Mouse (Mus musculus) CH12.LX (cell line): ENCODE data around the gene Eps8l2. TPM values are rescaled to one million over a fixed set of nuclear protein-coding genes. Genes with fewer than 3 reads are reported as not detected.

Experiments used
- DNase-seq: peaks from one replicate; pipeline ENCODE4 v3.0.0-alpha.2; 2013; ENCODE audit errors: extremely low read depth
- H3K27ac ChIP-seq: 2 replicates; pipeline ENCODE4 v1.5.1; 2012; ENCODE audit warnings: low read depth, mild to moderate bottlenecking, control low read depth, moderate library complexity; ENCODE audit not compliant: insufficient read depth
- H3K27me3 ChIP-seq: replicated peaks from 2 replicates; pipeline ENCODE3; 2012; ENCODE audit warnings: inconsistent platforms
- H3K36me3 ChIP-seq, 2 experiments: replicated peaks in 1 of 2; 2 replicates each; pipeline versions ENCODE3 to v1.6.1; 2012; ENCODE audit warnings: inconsistent platforms in 1 of 2, low read length in 1 of 2, mild to moderate bottlenecking in 1 of 2, mixed read lengths in 1 of 2, moderate library complexity in 1 of 2; ENCODE audit not compliant: control insufficient read depth in 1 of 2, insufficient read depth in 1 of 2
- H3K4me1 ChIP-seq, 2 experiments: 2 replicates each; pipeline ENCODE4 v1.6.1; 2012; ENCODE audit warnings: inconsistent platforms in 1 of 2, moderate library complexity in 1 of 2; ENCODE audit not compliant: insufficient read depth in 2 of 2, control insufficient read depth in 1 of 2
- H3K4me2 ChIP-seq: 2 replicates; pipeline ENCODE4 v1.6.1; 2012; ENCODE audit warnings: low read depth, mild to moderate bottlenecking, control low read depth; ENCODE audit not compliant: poor library complexity, insufficient read depth, severe bottlenecking
- H3K4me3 ChIP-seq, 3 experiments: fragments of 150-350 bp in 1 of 3; sonication (generic) in 1 of 3; replicated peaks in 1 of 3; 2 replicates each; pipeline versions ENCODE3 to v1.5.1; 2011 to 2012; ENCODE audit warnings: low read depth in 2 of 3, low read length in 2 of 3, mild to moderate bottlenecking in 2 of 3, moderate library complexity in 2 of 3, control low read depth in 1 of 3, improper control_type of control experiment in 1 of 3, inconsistent platforms in 1 of 3, mixed read lengths in 1 of 3; ENCODE audit not compliant: poor library complexity in 1 of 3
- H3K79me2 ChIP-seq: replicated peaks from 2 replicates; pipeline ENCODE4 v1.6.1; 2012; ENCODE audit warnings: mild to moderate bottlenecking, moderate library complexity; ENCODE audit not compliant: control insufficient read depth, poor library complexity, insufficient read depth, severe bottlenecking; ENCODE audit errors: extremely low read depth
- H3K9ac ChIP-seq: 2 replicates; pipeline ENCODE4 v1.6.1; 2012; ENCODE audit warnings: low read depth, mild to moderate bottlenecking, control low read depth, moderate library complexity; ENCODE audit not compliant: insufficient read depth
- H3K9me3 ChIP-seq: replicated peaks from 2 replicates; pipeline ENCODE3; 2012; ENCODE audit warnings: low read length, inconsistent platforms, mixed read lengths
- BHLHE40 ChIP-seq: IDR thresholded peaks from 2 replicates; pipeline ENCODE4 v1.6.1; 2011; ENCODE audit warnings: mild to moderate bottlenecking, low read depth, low read length, improper control_type of control experiment
- CTCF ChIP-seq, 2 experiments: IDR thresholded peaks in 1 of 2; conservative IDR thresholded peaks in 1 of 2; 2 replicates each; pipeline ENCODE4 v1.5.1; 2011 to 2012; ENCODE audit warnings: low read depth in 2 of 2, low read length in 2 of 2, improper control_type of control experiment in 1 of 2, inconsistent platforms in 1 of 2, mild to moderate bottlenecking in 1 of 2, moderate library complexity in 1 of 2
- E2F4 ChIP-seq: IDR thresholded peaks from 2 replicates; pipeline ENCODE4 v1.6.1; 2011; ENCODE audit warnings: low read depth, low read length, improper control_type of control experiment; ENCODE audit not compliant: insufficient replicate concordance
- GABPA ChIP-seq: IDR thresholded peaks from 2 replicates; pipeline ENCODE4 v1.6.1; 2012; ENCODE audit warnings: low read depth, low read length, improper control_type of control experiment, inconsistent platforms; ENCODE audit not compliant: insufficient replicate concordance
- HCFC1 ChIP-seq: IDR thresholded peaks from 2 replicates; pipeline ENCODE4 v1.6.1; 2012; ENCODE audit warnings: low read depth, mild to moderate bottlenecking, inconsistent platforms, low read length, improper control_type of control experiment
- JUN ChIP-seq: IDR thresholded peaks from 2 replicates; pipeline ENCODE4 v1.6.1; 2011; ENCODE audit warnings: low read depth, mild to moderate bottlenecking, low read length, improper control_type of control experiment, moderate library complexity; ENCODE audit not compliant: insufficient read depth
- JUND ChIP-seq: conservative IDR thresholded peaks from 2 replicates; pipeline ENCODE4 v1.6.1; 2011; ENCODE audit warnings: low read depth, low read length, improper control_type of control experiment
- MAFK ChIP-seq: IDR thresholded peaks from 2 replicates; pipeline ENCODE4 v1.6.1; 2011; ENCODE audit warnings: low read length, improper control_type of control experiment; ENCODE audit not compliant: insufficient replicate concordance
- MAX ChIP-seq: IDR thresholded peaks from 2 replicates; pipeline ENCODE4 v1.6.1; 2011; ENCODE audit warnings: low read length, improper control_type of control experiment
- NELFE ChIP-seq: IDR thresholded peaks from 2 replicates; pipeline ENCODE4 v1.6.1; 2011; ENCODE audit warnings: low read depth, low read length, improper control_type of control experiment
- POLR2A ChIP-seq: IDR thresholded peaks from 2 replicates; pipeline ENCODE4 v1.6.1; 2011; ENCODE audit warnings: low read depth, mild to moderate bottlenecking, improper control_type of control experiment, low read length
- POLR2AphosphoS2 ChIP-seq: IDR thresholded peaks from 2 replicates; pipeline ENCODE4 v1.6.1; 2011; ENCODE audit warnings: low read depth, low read length, improper control_type of control experiment
- RCOR1 ChIP-seq: conservative IDR thresholded peaks from 2 replicates; pipeline ENCODE4 v1.6.1; 2012; ENCODE audit warnings: low read depth, mild to moderate bottlenecking, inconsistent platforms, low read length, improper control_type of control experiment
- SIN3A ChIP-seq: IDR thresholded peaks from 2 replicates; pipeline ENCODE4 v1.6.1; 2012; ENCODE audit warnings: low read length, improper control_type of control experiment, inconsistent platforms
- TBP ChIP-seq: conservative IDR thresholded peaks from 2 replicates; pipeline ENCODE4 v1.6.1; 2011; ENCODE audit warnings: low read depth, low read length, improper control_type of control experiment
- TCF12 ChIP-seq: IDR thresholded peaks from 2 replicates; pipeline ENCODE4 v1.6.1; 2014; ENCODE audit warnings: low read depth, mild to moderate bottlenecking, inconsistent platforms, low read length, improper control_type of control experiment
- UBTF ChIP-seq: IDR thresholded peaks from 2 replicates; pipeline ENCODE4 v1.6.1; 2012; ENCODE audit warnings: low read depth, mild to moderate bottlenecking, inconsistent platforms, low read length, improper control_type of control experiment, moderate library complexity
- USF1 ChIP-seq: IDR thresholded peaks from 2 replicates; pipeline ENCODE4 v1.6.1; 2014; ENCODE audit warnings: low read depth, mild to moderate bottlenecking, inconsistent platforms, low read length, improper control_type of control experiment
- ZKSCAN1 ChIP-seq: IDR thresholded peaks from 2 replicates; pipeline ENCODE4 v1.6.1; 2012; ENCODE audit warnings: low read depth, inconsistent platforms, low read length, improper control_type of control experiment, borderline replicate concordance
- ZMIZ1 ChIP-seq: IDR thresholded peaks from 2 replicates; pipeline ENCODE4 v1.6.1; 2012; ENCODE audit warnings: low read depth, mild to moderate bottlenecking, inconsistent platforms, low read length, improper control_type of control experiment
- dilution Hi-C: fragments of 300-500 bp; cut with MboI; formaldehyde crosslinking; loops from 2 replicates; pipeline ENCODE4 v1.14.3; 2020; ENCODE audit warnings: low sequenced_read_pairs; ENCODE audit not compliant: extremely low pct_unique_long_range_greater_than_20kb, extremely low pct_ligation_motif_present
- in situ Hi-C: fragments of 300-500 bp; cut with MboI; formaldehyde crosslinking; loops from 3 replicates; pipeline ENCODE4 v1.14.3; 2019; ENCODE audit warnings: low sequenced_read_pairs, low pct_ligation_motif_present, low pct_unique_long_range_greater_than_20kb, mixed read lengths
- polyA plus RNA-seq: library from polyadenylated mRNA; unstranded; fragments of >175 nt; gene quantifications from 2 replicates; pipeline ENCODE4 v1.2.1, GENCODE M21; 2012; ENCODE audit warnings: low read depth; ENCODE audit not compliant: insufficient read length
- total RNA-seq, 2 experiments: library from RNA; depleted of rRNA; stranded (reverse); fragments of 300-350 nt in 1 of 2; fragments of >200 nt in 1 of 2; gene quantifications; 2 replicates each; pipeline ENCODE4 v1.2.3; 2012 to 2014

Eps8l2 gene
- total and polyA plus RNA-seq, 3 experiments = 0.51 to 1.1 TPM; not detected in 1

DNA sequence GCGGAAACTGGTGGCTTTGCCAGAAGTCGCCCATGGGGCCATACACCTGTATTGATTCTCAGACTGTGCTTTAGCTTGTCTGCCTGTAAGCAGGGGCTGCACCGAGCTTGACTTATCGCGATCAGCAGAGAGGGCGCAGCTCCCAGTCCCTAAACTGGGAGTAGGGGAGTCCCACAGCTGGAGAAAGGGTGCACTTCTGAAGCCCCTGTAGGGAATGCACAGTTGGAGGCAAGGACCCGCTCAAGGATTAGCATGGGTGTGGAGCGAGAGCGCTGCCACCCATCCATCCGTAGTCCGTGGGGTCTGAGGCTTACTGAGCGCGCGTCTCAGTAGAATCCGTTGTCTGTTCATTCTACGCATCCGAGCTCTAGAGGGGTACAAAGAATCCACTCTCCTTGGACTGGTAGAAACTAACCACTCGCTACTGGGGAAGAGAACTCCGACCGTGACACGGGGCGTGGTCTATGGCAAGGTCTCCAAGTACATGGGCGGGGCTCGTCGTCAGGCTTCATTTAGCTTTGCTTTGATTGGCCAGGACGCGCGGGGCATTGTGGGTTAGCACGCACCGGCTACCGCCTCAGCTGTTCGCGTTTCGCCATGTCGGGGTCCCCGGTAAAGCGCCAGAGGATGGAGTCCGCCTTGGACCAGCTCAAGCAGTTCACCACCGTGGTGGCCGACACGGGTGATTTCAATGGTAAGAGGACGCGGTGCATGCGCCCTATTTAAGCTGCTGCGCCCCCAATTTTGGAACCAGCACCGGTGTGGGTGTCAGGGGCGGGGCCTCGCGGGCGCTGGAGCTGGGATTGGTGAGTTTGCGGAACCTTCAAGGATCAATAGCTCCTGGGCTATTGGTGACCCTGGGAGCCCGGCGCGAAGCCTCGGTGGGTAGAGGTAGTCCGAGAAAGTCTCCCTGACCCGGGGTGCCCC is 53.2 kb downstream of the Eps8l2 start, which contains the start of gene Taldo1 (continued):
- TF ChIP-seq HCFC1 (peak; percentile 67), CTCF (conservative IDR thresholded peaks at IDR 0.05 in 1 of 2, IDR thresholded peaks at IDR 0.05 in 1 of 2; ENCODE audit: low read depth in 2 of 2, low read length in 2 of 2) (no peak), ZMIZ1 (peak; percentile 65; the same call in 1 of the 2 replicates), E2F4 (no peak), USF1 (no peak), GABPA (no peak), MAX (0 out of 2 replicates have a peak, but pooled peaks have one; percentile 55), TBP (peak; percentile 68), ZKSCAN1 (no peak), BHLHE40 (peak; percentile 73), RCOR1 (no peak), MAFK (no peak), JUN (no peak), POLR2A (peak; percentile 90), TCF12 (peak; percentile 60; the same call in 1 of the 2 replicates), NELFE (peak; percentile 65; the same call in 1 of the 2 replicates), SIN3A (peak; percentile 98), POLR2AphosphoS2 (no peak; the same call in 1 of the 2 replicates)

DNA sequence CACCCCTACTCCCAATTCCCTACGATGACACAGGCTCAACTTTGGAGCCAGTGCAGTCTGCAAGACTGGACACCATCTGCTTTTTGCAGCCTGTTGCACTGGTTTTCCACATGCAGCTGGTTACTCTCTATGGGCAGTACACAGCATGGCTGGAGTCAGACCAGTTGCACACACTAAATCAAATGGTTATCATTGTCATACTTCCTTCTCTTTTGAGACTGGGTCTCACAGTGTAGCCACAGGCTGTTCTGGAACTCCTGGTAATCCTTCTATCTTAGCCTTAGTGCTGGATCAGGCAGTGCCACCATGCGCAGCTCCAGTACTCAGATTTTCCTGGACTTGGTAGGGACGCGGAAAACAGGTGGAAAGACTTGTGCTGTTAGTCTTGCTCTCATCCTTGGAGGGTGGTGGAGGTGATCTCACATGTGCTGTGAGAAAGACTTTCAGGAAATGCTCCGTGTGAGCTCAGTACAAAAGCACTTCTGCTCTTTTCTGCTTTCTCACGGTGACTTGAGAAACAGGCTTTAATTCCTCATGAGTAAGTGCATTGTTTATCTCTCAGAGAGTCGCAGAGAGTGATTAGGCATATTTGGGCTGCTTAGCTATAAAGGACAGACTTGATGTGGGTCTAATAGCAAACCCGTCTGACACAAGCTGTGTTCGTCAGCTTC is 54.0 kb downstream of the Eps8l2 start:
- peaks cover 18% of the 10 kb centered on the region for H3K79me2 ChIP-seq
- H3K27me3 ChIP-seq = peaks cover 7% of the 10 kb centered on the region
- dilution Hi-C loops = no loop called here
- no peak for DNase-seq
- peak overlapping the region; percentile 29 for H3K9ac ChIP-seq
- H3K36me3 ChIP-seq = peaks cover 12 to 23% of the 10 kb centered on the region in 2 experiments
- H3K4me3 ChIP-seq = peak overlapping the region; percentile 68 to 79 (median 76)
- no peak overlapping the region for H3K27ac ChIP-seq
- TF ChIP-seq JUND = no peak
- TF ChIP-seq MAX = peak; percentile 19; the same call in 1 of the 2 replicates
- TF ChIP-seq UBTF = 0 out of 2 replicates have a peak, but pooled peaks have one; percentile 3
- H3K4me2 ChIP-seq = peak overlapping the region; percentile 52
- H3K9me3 ChIP-seq = no peaks in the 10 kb centered on the region
- in situ Hi-C loops = no loop called here
- H3K4me1 ChIP-seq = peaks cover 4 to 33% of the 10 kb centered on the region in 2 experiments
